Mouse (Mus musculus) E14TG2a.4 (cell line): ENCODE results near the gene Hfe2.
"Not testable (repeated sequence)": the region's sequence is repeated elsewhere in the genome, so short reads cannot be mapped to it uniquely, and the experiment has no call there.

ENCODE experiments used
- H3K27me3 ChIP-seq: 2 replicates; pipeline ENCODE4 v1.6.1; 2014; ENCODE audit warnings: low read length, control low read depth; ENCODE audit not compliant: insufficient read depth
- H3K36me3 ChIP-seq: 2 replicates; pipeline ENCODE4 v1.6.1; 2014; ENCODE audit warnings: low read length, control low read depth; ENCODE audit not compliant: insufficient read depth
- H3K4me1 ChIP-seq: replicated peaks from 2 replicates; pipeline ENCODE4 v1.6.1; 2014; ENCODE audit warnings: low read depth, low read length, control low read depth
- H3K4me3 ChIP-seq: replicated peaks from 2 replicates; pipeline ENCODE4 v1.5.1; 2014; ENCODE audit warnings: mild to moderate bottlenecking, low read length
- H3K9me3 ChIP-seq: 2 replicates; pipeline ENCODE4 v1.6.1; 2014; ENCODE audit warnings: low read length, control low read depth
- CTCF ChIP-seq: conservative IDR thresholded peaks from 2 replicates; pipeline ENCODE4 v1.5.1; 2014; ENCODE audit warnings: low read length
- NANOG ChIP-seq: IDR thresholded peaks from 2 replicates; pipeline ENCODE4 v1.6.1; 2014; ENCODE audit warnings: borderline replicate concordance, low read length, mixed read lengths
- POU5F1 ChIP-seq: IDR thresholded peaks from 2 replicates; pipeline ENCODE4 v1.6.1; 2014; ENCODE audit warnings: low read length, borderline replicate concordance

The Hfe2 gene

DNA sequence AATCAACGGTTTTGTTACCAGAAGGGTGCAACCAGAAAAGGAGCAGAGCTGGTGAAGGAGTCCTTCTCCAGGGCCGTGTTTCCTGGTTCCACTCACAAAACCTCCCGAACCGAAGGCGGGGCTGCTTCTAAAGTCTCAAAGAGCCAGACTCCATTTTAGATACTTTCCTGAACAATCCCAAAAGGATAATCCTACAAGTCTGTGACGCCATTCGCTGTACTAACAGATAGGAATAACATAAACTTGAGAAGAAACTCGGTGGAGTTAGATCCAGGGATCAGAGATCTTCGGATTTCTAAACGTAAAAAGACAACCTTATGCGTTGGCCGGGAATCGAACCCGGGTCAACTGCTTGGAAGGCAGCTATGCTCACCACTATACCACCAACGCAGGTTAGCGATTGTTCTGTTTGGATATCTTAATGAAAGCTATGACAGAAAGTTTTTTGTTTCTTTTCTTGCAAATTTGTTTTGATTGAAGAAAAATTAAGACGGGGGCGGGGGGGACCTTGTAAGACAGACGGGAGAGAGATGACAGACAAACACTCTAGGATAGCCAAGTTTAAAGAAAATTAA lies 24.2 kb upstream of the Hfe2 start:
- peaks cover 49% of the 10 kb centered on the region for H3K4me1 ChIP-seq
- H3K4me3 ChIP-seq = peak overlapping the region; percentile 94
- H3K36me3 ChIP-seq = no peaks in the 10 kb centered on the region
- no peaks in the 10 kb centered on the region for H3K27me3 ChIP-seq
- no peaks in the 10 kb centered on the region for H3K9me3 ChIP-seq
- TF ChIP-seq POU5F1 (no peak), CTCF (no peak), NANOG (no peak)

DNA sequence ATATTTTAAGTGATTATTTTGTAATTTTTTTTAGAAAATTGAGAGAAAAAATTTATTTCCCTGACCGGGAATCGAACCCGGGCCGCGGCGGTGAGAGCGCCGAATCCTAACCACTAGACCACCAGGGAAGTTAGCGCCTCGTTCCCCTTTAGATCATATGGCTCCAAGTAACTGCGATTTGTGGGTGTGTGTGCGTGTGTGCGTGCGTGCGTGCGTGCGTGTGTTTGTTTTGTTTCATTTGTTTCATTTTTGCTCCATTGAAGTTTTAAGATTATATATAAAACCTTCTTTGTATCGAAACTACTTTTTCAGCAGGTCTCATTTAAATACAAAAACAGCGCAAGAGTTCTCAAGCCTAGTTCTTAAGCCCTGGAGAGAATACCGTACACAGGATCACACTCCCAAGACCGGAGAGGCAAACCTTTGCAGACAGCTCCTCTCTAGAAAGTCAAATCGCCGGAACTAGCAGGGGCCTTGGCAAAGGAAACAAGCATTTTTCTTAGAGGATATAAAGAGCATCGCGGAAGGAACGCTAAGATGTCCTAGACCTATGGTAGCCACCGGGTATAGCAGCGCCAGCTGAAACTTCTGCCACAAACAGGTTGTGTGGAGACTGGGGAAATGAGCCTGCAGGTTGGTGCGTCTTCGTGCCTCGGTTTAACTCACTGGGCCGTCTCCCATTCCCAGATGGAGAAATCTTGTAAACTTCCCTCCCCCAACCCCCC lies 23.4 kb upstream of the Hfe2 start:
- Histone ChIP-seq H3K4me1 (peaks cover 49% of the 10 kb centered on the region), H3K9me3 (no peaks in the 10 kb centered on the region), H3K27me3 (no peaks in the 10 kb centered on the region), H3K36me3 (no peaks in the 10 kb centered on the region), H3K4me3 (peak overlapping the region; percentile 94)
- TF ChIP-seq POU5F1 (no peak), NANOG (no peak), CTCF (no peak)

DNA sequence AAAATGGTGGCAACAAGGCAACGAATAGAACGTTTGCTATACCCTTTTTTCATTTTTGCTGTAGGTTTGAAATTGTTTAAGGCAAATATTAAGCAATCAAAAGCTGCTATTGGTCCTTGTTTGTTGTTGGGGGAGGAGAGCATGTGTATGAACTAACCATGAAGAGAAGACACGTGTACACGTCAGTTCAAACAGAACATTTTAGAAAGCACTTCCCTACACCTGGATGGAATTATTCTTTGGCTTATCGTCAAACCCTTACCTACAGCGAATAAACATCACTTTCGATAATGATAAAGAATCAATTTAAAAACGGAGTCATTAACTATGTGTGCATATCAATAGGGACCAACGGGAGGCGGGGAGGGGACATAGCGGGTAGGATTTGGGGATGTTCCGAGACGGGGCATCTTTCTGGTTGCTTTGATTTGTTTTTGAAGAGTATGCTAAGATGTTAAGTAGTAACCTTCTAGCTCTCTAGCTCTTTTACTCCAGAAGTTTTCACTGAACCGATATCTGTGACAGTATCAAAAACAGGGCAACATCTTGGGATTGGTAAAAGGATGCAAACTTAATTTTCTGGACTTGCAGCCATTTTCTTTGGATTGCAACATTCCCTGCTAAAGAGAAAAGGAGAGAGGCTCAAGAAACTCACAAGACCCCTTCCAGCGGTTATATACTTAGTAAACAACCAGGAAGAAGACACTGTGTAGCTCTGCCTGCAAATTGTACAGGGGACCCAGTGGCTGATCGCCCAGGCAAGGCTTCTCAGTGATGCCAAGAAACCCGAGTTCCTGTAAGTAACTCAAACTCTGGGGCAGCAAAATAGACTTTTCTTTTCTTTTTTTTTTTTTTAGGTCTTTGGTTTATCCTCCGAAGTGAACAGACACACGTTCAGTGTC lies 22.5 kb upstream of the Hfe2 start:
- Histone ChIP-seq H3K4me1 (peaks cover 49% of the 10 kb centered on the region), H3K36me3 (no peaks in the 10 kb centered on the region), H3K9me3 (no peaks in the 10 kb centered on the region), H3K4me3 (peak overlapping the region; percentile 94), H3K27me3 (no peaks in the 10 kb centered on the region)
- TF ChIP-seq POU5F1 (no peak), NANOG (no peak), CTCF (no peak)

DNA sequence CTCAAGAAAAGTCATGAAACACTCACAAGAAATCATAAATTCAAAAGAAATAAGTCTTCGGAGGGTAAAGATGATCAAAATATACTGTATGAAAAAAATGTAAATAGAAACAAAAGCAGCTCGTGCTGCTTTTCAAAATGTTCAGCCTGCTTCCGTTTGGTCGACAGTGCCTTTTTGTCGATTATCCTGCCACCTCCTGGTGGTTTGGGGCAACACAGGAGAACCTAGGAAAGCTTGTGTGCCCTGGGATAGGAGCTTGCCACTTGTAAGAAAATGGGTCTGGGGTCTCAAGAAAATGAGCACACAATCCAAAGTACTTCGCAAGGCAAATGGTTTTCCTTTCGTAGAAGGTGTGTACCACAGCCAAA lies 21.9 kb upstream of the Hfe2 start:
- no peak for TF ChIP-seq NANOG
- peak; percentile 79 for TF ChIP-seq CTCF
- no peak for TF ChIP-seq POU5F1
- Histone ChIP-seq H3K27me3 (no peaks in the 10 kb centered on the region), H3K9me3 (no peaks in the 10 kb centered on the region), H3K4me3 (peak overlapping the region; percentile 94), H3K4me1 (peaks cover 47% of the 10 kb centered on the region), H3K36me3 (no peaks in the 10 kb centered on the region)

DNA sequence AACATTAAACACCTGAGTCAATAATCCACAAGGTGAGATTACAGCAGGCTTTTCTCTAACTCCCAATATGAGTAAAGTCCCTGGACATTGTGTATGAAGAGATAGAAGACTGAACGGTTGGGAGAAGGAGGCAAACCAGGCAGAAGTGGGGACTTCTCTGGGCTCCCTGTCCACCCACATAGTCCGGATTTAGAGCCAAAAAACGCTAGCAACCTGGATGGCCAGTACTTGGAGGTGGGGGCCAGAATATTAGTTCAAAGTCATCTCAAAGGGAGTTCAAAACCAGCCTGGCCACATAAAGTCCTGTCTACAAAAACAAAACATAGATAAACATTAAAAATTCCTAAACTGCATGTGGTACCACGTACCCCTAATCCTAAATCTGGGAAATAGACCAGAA lies 21.0 kb upstream of the Hfe2 start:
- no peaks in the 10 kb centered on the region for H3K27me3 ChIP-seq
- H3K4me3 ChIP-seq = no peak overlapping the region
- H3K4me1 ChIP-seq = peaks cover 39% of the 10 kb centered on the region
- no peaks in the 10 kb centered on the region for H3K36me3 ChIP-seq
- no peaks in the 10 kb centered on the region for H3K9me3 ChIP-seq
- no peak for TF ChIP-seq CTCF
- no peak for TF ChIP-seq POU5F1
- TF ChIP-seq NANOG = no peak

DNA sequence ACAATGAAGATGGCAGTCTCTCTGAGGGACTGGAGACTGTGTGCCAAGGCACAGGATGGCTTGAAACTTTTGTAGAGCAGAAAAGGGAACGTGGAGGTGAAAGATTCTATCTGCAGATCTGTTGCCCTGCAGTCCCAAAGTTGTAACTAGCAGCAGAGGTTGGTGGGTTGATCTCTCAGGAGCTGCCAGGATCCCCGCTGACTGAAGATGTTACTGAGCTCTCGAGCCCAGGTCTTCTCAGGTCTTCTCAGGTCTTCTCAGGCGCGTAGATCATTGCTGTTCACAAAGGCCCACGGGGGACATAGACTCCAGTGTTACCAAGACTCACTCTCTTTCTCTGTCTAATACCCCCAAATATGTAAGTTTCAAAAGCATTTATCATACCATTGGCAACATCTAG lies 20.0 kb upstream of the Hfe2 start:
- Histone ChIP-seq H3K36me3 (no peaks in the 10 kb centered on the region), H3K9me3 (no peaks in the 10 kb centered on the region), H3K4me3 (no peak overlapping the region), H3K27me3 (no peaks in the 10 kb centered on the region), H3K4me1 (peaks cover 37% of the 10 kb centered on the region)
- TF ChIP-seq POU5F1 (no peak), NANOG (no peak), CTCF (no peak)

DNA sequence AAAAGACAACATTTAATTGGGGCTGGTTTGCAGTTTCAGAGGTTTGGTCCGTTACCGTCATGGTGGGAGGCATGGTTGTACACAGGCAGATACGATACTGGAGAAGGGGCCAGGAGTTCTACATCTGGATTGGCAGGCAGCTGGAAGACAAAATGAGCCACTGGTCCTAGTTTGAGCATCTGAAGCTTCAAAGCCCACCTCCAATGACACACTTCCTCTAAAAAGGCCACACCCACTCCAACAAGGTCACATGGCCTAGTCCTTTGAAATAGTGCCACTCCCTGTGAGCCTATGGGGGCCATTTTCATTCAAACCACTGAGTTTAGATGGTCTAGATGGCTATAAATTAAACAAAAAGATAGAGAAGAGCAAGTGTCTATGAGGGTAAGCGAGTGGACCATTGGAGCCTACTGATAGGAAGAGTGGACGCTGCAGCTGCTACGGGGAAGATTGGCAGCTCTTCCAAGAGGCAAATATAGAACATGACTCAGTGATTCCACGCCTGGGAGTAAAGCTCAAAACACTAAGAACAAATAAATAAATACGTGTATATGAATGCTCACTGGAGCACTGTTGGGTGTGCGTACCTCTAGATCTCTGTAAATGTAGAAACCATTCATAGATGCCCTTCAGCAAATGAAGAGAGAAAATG lies 18.4 kb upstream of the Hfe2 start:
- peaks cover 37% of the 10 kb centered on the region for H3K4me1 ChIP-seq
- H3K4me3 ChIP-seq = peak overlapping the region; percentile 59
- no peaks in the 10 kb centered on the region for H3K9me3 ChIP-seq
- no peaks in the 10 kb centered on the region for H3K36me3 ChIP-seq
- no peaks in the 10 kb centered on the region for H3K27me3 ChIP-seq
- no peak for TF ChIP-seq CTCF
- TF ChIP-seq NANOG = no peak

DNA sequence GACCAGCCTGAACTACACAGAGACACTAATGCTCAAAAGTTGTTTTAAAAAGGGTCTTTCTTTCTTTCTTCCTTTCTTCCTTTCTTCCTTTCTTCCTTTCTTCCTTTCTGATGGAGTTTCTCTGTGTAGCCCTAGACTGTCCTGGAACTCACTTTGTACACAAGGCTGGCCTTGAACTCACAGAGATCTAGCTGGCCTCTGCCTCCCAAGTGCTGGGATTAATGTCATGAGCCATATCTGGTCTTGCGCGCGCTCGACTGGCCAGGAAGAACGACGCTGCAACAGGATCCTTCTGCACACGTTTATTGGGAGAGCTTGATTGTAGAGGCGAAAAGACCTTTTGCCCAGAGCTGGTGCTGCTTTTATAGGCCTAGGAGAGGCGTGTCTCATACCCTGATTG lies 17.0 kb upstream of the Hfe2 start:
- H3K27me3 ChIP-seq = not testable (repeated sequence)

More for the DNA sequence above, 17.0 kb upstream of the Hfe2 start:
- H3K9me3 ChIP-seq, H3K36me3 ChIP-seq, H3K4me3 ChIP-seq: not testable (repeated sequence)
- H3K4me1 ChIP-seq = peaks cover 27% of the 10 kb centered on the region
